Mouse (Mus musculus) small intestine, adult 2 months (tissue): ENCODE measurements around the gene Pdpr.
"Not testable (repeated sequence)": the region's sequence is repeated elsewhere in the genome, so short reads cannot be mapped to it uniquely, and the experiment has no call there.

ENCODE experiments used
- CTCF ChIP-seq: fragments of 200-500 bp; IDR thresholded peaks from 2 replicates; pipeline ENCODE4 v1.5.1; 2012; ENCODE audit warnings: low read depth, mild to moderate bottlenecking, control low read depth, inconsistent platforms, low read length, moderate library complexity, mixed read lengths; ENCODE audit not compliant: insufficient replicate concordance, insufficient read length; ENCODE audit errors: extremely low read depth
- POLR2A ChIP-seq: fragments of 200-500 bp; IDR thresholded peaks from 2 replicates; pipeline ENCODE4 v1.6.1; 2012; ENCODE audit warnings: low read depth, mild to moderate bottlenecking, control low read depth, inconsistent platforms, low read length, moderate library complexity

GRCm38 (mm10) chr8:111094719-111095302, 381 bp downstream of the Pdpr start:
- not testable (repeated sequence) for TF ChIP-seq POLR2A, CTCF
